Mouse (Mus musculus): Measurements from ENCODE around the gene 4930544G11Rik. TPM values are rescaled to one million over a fixed set of nuclear protein-coding genes. Genes with fewer than 3 reads are reported as not detected.

4930544G11Rik gene
- not detected in 2 replicates for polyA plus RNA-seq (2012; rRNA removed; ENCODE audit: low replicate concordance)

DNA sequence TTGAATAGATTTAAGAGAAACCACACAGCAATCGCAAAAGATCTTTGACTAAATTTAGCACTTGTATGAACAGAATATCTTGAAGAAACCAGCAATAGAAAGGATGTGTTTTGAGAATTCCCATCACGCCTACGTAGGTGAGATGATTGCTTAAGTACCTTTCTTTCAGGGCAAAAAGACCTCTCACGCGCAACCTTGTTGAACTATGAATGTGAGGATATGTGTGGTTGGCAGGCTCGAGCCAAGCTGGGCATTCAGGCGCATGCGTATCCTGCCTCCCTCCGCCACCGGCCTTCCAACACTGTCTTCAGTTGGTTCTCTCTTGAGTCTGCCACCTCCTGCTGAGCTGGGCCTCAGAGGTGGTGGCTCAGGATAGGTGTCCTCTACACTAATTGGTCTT is at the start of gene 4930544G11Rik:
4930544G11Rik (plus strand) TSS at position 301 of the 400 bp plus-strand sequence.

Other genes starting within 250 kb of the 4930544G11Rik start
- 0.07 and 0.09 TPM in 2 replicates for gene Prdm5, start 173.6 kb upstream of the 4930544G11Rik start, polyA plus RNA-seq (2012; rRNA removed; ENCODE audit: low replicate concordance)